Mouse (Mus musculus): ENCODE measurements at regions not wholly inside any gene's neighbourhood (a gene's known extent, or its start where the extent isn't known, plus 50 kb on each side); places are given as distances from the start of the nearest gene placed in this dataset.

GRCm38 (mm10) chr4:31525638-31526207 is 438.2 kb upstream of the Map3k7 start:
- no peaks in the 10 kb centered on the region for H3K27me3 ChIP-seq (ENCODE audit: control insufficient read depth, insufficient read depth, low read length)
- no peak overlapping the region for H3K27ac ChIP-seq (ENCODE audit: control insufficient read depth, insufficient read depth, low read depth, low read length)
- no peaks in the 10 kb centered on the region for H3K36me3 ChIP-seq (ENCODE audit: control insufficient read depth, insufficient read depth, low read length)
- H3K4me3 ChIP-seq (ENCODE audit: control insufficient read depth, low read depth, low read length): no peak overlapping the region
- TF ChIP-seq CTCF (IDR thresholded peaks at IDR 0.05; ENCODE audit: control insufficient read depth, insufficient read depth, insufficient replicate concordance, low read depth, low read length) (no peak), POLR2A (IDR thresholded peaks at IDR 0.05; ENCODE audit: control insufficient read depth, low read depth, low read length) (no peak)
- H3K4me1 ChIP-seq (ENCODE audit: control insufficient read depth, insufficient read depth, low read length): no peaks in the 10 kb centered on the region

DNA sequence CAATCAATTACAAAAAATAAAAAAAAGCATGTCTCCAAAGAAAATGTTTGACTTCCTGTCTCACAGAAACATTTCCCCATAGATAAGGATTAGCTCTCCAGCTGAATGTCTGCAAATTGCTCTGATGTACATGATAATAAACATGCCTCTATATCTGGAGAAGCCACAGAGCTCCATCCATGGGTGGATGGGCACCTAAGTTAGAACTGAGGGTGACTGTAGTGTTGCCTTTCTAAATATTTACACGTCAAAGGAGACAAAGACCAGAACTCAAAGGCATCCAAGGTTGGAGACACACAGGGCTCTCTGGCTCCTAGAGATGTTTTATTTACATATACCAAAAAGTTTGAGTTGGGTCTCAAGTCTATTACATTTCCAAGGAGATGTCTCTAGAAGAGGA is 427.1 kb upstream of the Map3k7 start:
- Histone ChIP-seq H3K4me1 (ENCODE audit: control insufficient read depth, insufficient read depth, low read length) (no peaks in the 10 kb centered on the region), H3K27ac (ENCODE audit: control insufficient read depth, insufficient read depth, low read depth, low read length) (no peak overlapping the region), H3K36me3 (ENCODE audit: control insufficient read depth, insufficient read depth, low read length) (no peaks in the 10 kb centered on the region), H3K27me3 (ENCODE audit: control insufficient read depth, insufficient read depth, low read length) (no peaks in the 10 kb centered on the region), H3K4me3 (ENCODE audit: control insufficient read depth, low read depth, low read length) (no peak overlapping the region)
- TF ChIP-seq POLR2A (IDR thresholded peaks at IDR 0.05; ENCODE audit: control insufficient read depth, low read depth, low read length) (no peak), CTCF (IDR thresholded peaks at IDR 0.05; ENCODE audit: control insufficient read depth, insufficient read depth, insufficient replicate concordance, low read depth, low read length) (no peak)

GRCm38 (mm10) chr4:31553780-31554394 is 410.0 kb upstream of the Map3k7 start:
- Histone ChIP-seq H3K27ac (ENCODE audit: control insufficient read depth, insufficient read depth, low read depth, low read length) (no peak overlapping the region), H3K36me3 (ENCODE audit: control insufficient read depth, insufficient read depth, low read length) (no peaks in the 10 kb centered on the region), H3K4me3 (ENCODE audit: control insufficient read depth, low read depth, low read length) (no peak overlapping the region), H3K4me1 (ENCODE audit: control insufficient read depth, insufficient read depth, low read length) (no peaks in the 10 kb centered on the region), H3K27me3 (ENCODE audit: control insufficient read depth, insufficient read depth, low read length) (no peaks in the 10 kb centered on the region)
- TF ChIP-seq POLR2A (IDR thresholded peaks at IDR 0.05; ENCODE audit: control insufficient read depth, low read depth, low read length) (no peak), CTCF (IDR thresholded peaks at IDR 0.05; ENCODE audit: control insufficient read depth, insufficient read depth, insufficient replicate concordance, low read depth, low read length) (no peak)

- Histone ChIP-seq H3K27ac (ENCODE audit: control insufficient read depth, insufficient read depth, low read depth, low read length) (no peak overlapping the region), H3K4me3 (ENCODE audit: control insufficient read depth, low read depth, low read length) (no peak overlapping the region), H3K4me1 (ENCODE audit: control insufficient read depth, insufficient read depth, low read length) (no peaks in the 10 kb centered on the region; the same call in 1 of the 2 replicates), H3K27me3 (ENCODE audit: control insufficient read depth, insufficient read depth, low read length) (no peaks in the 10 kb centered on the region), H3K36me3 (ENCODE audit: control insufficient read depth, insufficient read depth, low read length) (no peaks in the 10 kb centered on the region)
- no peak for TF ChIP-seq CTCF (IDR thresholded peaks at IDR 0.05; ENCODE audit: control insufficient read depth, insufficient read depth, insufficient replicate concordance, low read depth, low read length)
- TF ChIP-seq POLR2A (IDR thresholded peaks at IDR 0.05; ENCODE audit: control insufficient read depth, low read depth, low read length): no peak
Observed at GRCm38 (mm10) chr4:31555077-31555476, 408.8 kb upstream of the Map3k7 start.

DNA sequence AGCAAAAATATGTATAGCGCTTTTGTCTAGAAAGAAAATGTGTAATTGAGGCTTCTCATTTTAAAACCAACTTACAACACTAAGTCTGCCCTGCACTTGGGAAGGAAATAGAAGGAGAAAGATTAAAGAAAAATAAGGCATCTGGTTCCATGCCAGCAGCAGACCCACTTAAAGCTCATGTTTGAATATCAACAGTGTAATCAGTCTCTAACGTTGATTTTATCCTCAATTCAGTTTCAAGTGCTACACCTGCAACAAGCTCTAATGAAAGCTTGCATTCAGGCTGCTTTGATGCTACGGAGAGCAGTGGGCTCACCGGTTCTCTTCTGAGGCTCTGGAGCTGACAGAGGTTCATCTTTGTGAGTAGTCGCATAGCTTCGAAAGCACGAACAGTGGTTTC is 406.6 kb upstream of the Map3k7 start:
- TF ChIP-seq POLR2A (IDR thresholded peaks at IDR 0.05; ENCODE audit: control insufficient read depth, low read depth, low read length) (no peak), CTCF (IDR thresholded peaks at IDR 0.05; ENCODE audit: control insufficient read depth, insufficient read depth, insufficient replicate concordance, low read depth, low read length) (no peak)

GRCm38 (mm10) chr4:31560305-31560704 is 403.6 kb upstream of the Map3k7 start:
- Histone ChIP-seq H3K36me3 (ENCODE audit: control insufficient read depth, insufficient read depth, low read length) (no peaks in the 10 kb centered on the region), H3K27me3 (ENCODE audit: control insufficient read depth, insufficient read depth, low read length) (no peaks in the 10 kb centered on the region), H3K4me1 (ENCODE audit: control insufficient read depth, insufficient read depth, low read length) (no peaks in the 10 kb centered on the region; the same call in 1 of the 2 replicates), H3K27ac (ENCODE audit: control insufficient read depth, insufficient read depth, low read depth, low read length) (no peak overlapping the region), H3K4me3 (ENCODE audit: control insufficient read depth, low read depth, low read length) (no peak overlapping the region)
- TF ChIP-seq POLR2A (IDR thresholded peaks at IDR 0.05; ENCODE audit: control insufficient read depth, low read depth, low read length) (no peak), CTCF (IDR thresholded peaks at IDR 0.05; ENCODE audit: control insufficient read depth, insufficient read depth, insufficient replicate concordance, low read depth, low read length) (no peak)

More for the DNA sequence above, 406.6 kb upstream of the Map3k7 start:
- H3K4me3 ChIP-seq (ENCODE audit: control insufficient read depth, low read depth, low read length): no peak overlapping the region
- no peaks in the 10 kb centered on the region for H3K36me3 ChIP-seq (ENCODE audit: control insufficient read depth, insufficient read depth, low read length)
- H3K27ac ChIP-seq (ENCODE audit: control insufficient read depth, insufficient read depth, low read depth, low read length): no peak overlapping the region
- H3K27me3 ChIP-seq (ENCODE audit: control insufficient read depth, insufficient read depth, low read length): no peaks in the 10 kb centered on the region
- H3K4me1 ChIP-seq (ENCODE audit: control insufficient read depth, insufficient read depth, low read length): no peaks in the 10 kb centered on the region; the same call in 1 of the 2 replicates

DNA sequence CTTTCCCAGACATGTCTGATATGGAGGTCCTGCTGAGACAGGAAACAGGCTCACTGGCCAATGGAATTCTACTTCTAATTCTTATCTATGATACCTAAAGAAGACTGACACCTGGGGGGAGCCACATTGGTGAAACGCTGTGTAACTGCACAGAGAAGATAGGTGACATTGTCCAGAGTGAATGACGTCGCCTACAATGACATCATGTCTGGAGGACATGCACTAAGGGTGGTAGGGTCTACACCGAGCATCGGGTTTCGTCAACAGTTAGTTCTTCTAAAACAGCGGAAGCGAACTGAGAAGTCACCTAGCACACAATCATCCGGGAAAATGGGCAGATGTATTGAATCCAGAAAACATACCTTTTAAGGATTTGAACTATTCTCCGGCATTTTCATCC is 402.7 kb upstream of the Map3k7 start:
- no peaks in the 10 kb centered on the region; the same call in 1 of the 2 replicates for H3K4me1 ChIP-seq (ENCODE audit: control insufficient read depth, insufficient read depth, low read length)
- H3K27ac ChIP-seq (ENCODE audit: control insufficient read depth, insufficient read depth, low read depth, low read length): no peak overlapping the region
- H3K4me3 ChIP-seq (ENCODE audit: control insufficient read depth, low read depth, low read length): no peak overlapping the region
- H3K36me3 ChIP-seq (ENCODE audit: control insufficient read depth, insufficient read depth, low read length): no peaks in the 10 kb centered on the region
- TF ChIP-seq POLR2A (IDR thresholded peaks at IDR 0.05; ENCODE audit: control insufficient read depth, low read depth, low read length) (no peak), CTCF (IDR thresholded peaks at IDR 0.05; ENCODE audit: control insufficient read depth, insufficient read depth, insufficient replicate concordance, low read depth, low read length) (no peak)
- no peaks in the 10 kb centered on the region for H3K27me3 ChIP-seq (ENCODE audit: control insufficient read depth, insufficient read depth, low read length)
